ENCODE assay signal across 18 mouse cellular contexts in genomic region chr3:69002781-69003180, GRCm38 (mm10). TPM values are rescaled to one million over a fixed set of nuclear protein-coding genes. Genes with fewer than 3 reads are reported as not detected.
DNase-seq lines count a peak whose midpoint lies in the region; ATAC-seq and TF ChIP-seq lines count a peak whose summit lies in the region.
"Had no signal": no experiment of that assay in that cellular context is flagged by ENCODE, and none has a peak within 500 bp of the region (broad histone marks: within the 10 kb centered on the region; RNA-seq: fewer than 3 reads in every experiment).

No protein-coding gene starts in this region.

- ATAC-seq in CD4-positive, CD25-positive, alpha-beta regulatory T cell, adult 4 months = no peak

- H3K4me1 ChIP-seq in E14TG2a.4 (replicated peaks; ENCODE audit: low read depth, low read length) = peaks cover 19% of the 10 kb centered on the region

- H3K9me3 ChIP-seq in E14TG2a.4 (ENCODE audit: low read length) = no peaks in the 10 kb centered on the region
- H3K9me3 ChIP-seq: embryonic facial prominence, embryonic 12.5 days; forebrain, embryonic 10.5 days; kidney, embryonic 15.5 days; megakaryocyte, embryonic 14.5 days had no signal

- no peak overlapping the region for H3K4me3 ChIP-seq in layer of hippocampus, adult 2 months
- H3K4me3 ChIP-seq in E14TG2a.4 (replicated peaks; ENCODE audit: low read length) = no peak overlapping the region
- H3K4me3 ChIP-seq: embryonic facial prominence, embryonic 12.5 days; left cerebral cortex, adult 2 months; megakaryocyte, embryonic 14.5 days had no signal

- peaks cover 15% of the 10 kb centered on the region for H3K36me3 ChIP-seq in E14TG2a.4 (ENCODE audit: insufficient read depth, low read length)
- H3K36me3 ChIP-seq: embryonic facial prominence, embryonic 12.5 days; kidney, embryonic 15.5 days had no signal

- H3K27ac ChIP-seq in layer of hippocampus, adult 2 months = no peak overlapping the region
- H3K27ac ChIP-seq: embryonic facial prominence, embryonic 12.5 days; forebrain, embryonic 10.5 days; kidney, embryonic 15.5 days; left cerebral cortex, adult 2 months had no signal

- peak; percentile 19 for TF ChIP-seq CTCF in layer of hippocampus, adult 2 months (conservative IDR thresholded peaks at IDR 0.05)
- peak; percentile 19; the same call in 1 of the 2 replicates for TF ChIP-seq CTCF in E14TG2a.4 (conservative IDR thresholded peaks at IDR 0.05; ENCODE audit: low read length)

- H3K27me3 ChIP-seq in E14TG2a.4 (ENCODE audit: insufficient read depth, low read length) = no peaks in the 10 kb centered on the region
- H3K27me3 ChIP-seq: CH12.LX; embryonic facial prominence, embryonic 12.5 days; kidney, embryonic 15.5 days; megakaryocyte, embryonic 14.5 days had no signal

- peak; percentile 60 for DNase-seq in CD4-positive, CD25-positive, alpha-beta regulatory T cell, adult 2 months (ENCODE audit: low read depth, low spot score)
- no peak for DNase-seq in layer of hippocampus, adult 2 months (ENCODE audit: low spot score in 2 of 2)
- no peak for DNase-seq in layer of hippocampus, postnatal 10 days (ENCODE audit: low spot score in 2 of 2)
- DNase-seq in induced T-regulatory cell, adult 2 months (ENCODE audit: low read depth) = peak; percentile 30
- no peak for DNase-seq in right cerebral cortex, postnatal 14 days
- no peak for DNase-seq in layer of hippocampus, postnatal 25 days (ENCODE audit: extremely low spot score in 1 of 2, low spot score in 1 of 2)
- DNase-seq: cerebellum, adult 11 months; cerebellum, postnatal 36 days; gastrocnemius, postnatal 25 days; right cerebral cortex, postnatal 4 days had no signal

RNA-seq across cellular contexts. Expression of gene Ift80, which starts 1.6 kb away (rescaled TPM):
- 100 to 1,000 TPM; 165 to 175 TPM for polyA plus RNA-seq in CD4-positive, CD25-positive, alpha-beta regulatory T cell, adult 4 months (2017; shearing (Covaris generic))
- total RNA-seq in layer of hippocampus, adult 2 months (2021) = 10 to 100 TPM; 25.5 to 27.0 TPM
- 10 to 100 TPM; 13.4 to 22.5 TPM for total RNA-seq in layer of hippocampus, postnatal 10 days (2021)
- 10 to 100 TPM; 23.5 to 23.9 TPM for total RNA-seq in layer of hippocampus, postnatal 25 days (2021)

RNA-seq across cellular contexts. Expression of gene Smc4, which starts 1.8 kb away (rescaled TPM):
- 100 to 1,000 TPM; 450 to 528 TPM for polyA plus RNA-seq in CD4-positive, CD25-positive, alpha-beta regulatory T cell, adult 4 months (2017; shearing (Covaris generic))
- total RNA-seq in layer of hippocampus, adult 2 months (2021) = 1 to 10 TPM; 6.6 to 7.7 TPM
- 10 to 100 TPM; 14.7 to 15.5 TPM for total RNA-seq in layer of hippocampus, postnatal 10 days (2021)
- total RNA-seq in layer of hippocampus, postnatal 25 days (2021) = 1 to 10 TPM; 6.8 to 7.0 TPM

RNA-seq across cellular contexts. Expression of gene Trim59, which starts 41.8 kb away (rescaled TPM):
- polyA plus RNA-seq in CD4-positive, CD25-positive, alpha-beta regulatory T cell, adult 4 months (2017; shearing (Covaris generic)) = 10 to 100 TPM; 32.7 to 40.1 TPM
- total RNA-seq in layer of hippocampus, adult 2 months (2021) = 10 to 100 TPM; 10.7 to 12.9 TPM
- 1 to 10 TPM; 8.6 to 8.7 TPM for total RNA-seq in layer of hippocampus, postnatal 10 days (2021)
- 10 to 100 TPM; 13.0 to 14.6 TPM for total RNA-seq in layer of hippocampus, postnatal 25 days (2021)

Comparison
In these comparisons a context has a peak if more than half of its experiments do, and no peak if none do; other contexts are left out.
1. DNase-seq: peak in CD4-positive, CD25-positive, alpha-beta regulatory T cell, adult 2 months (single experiment) and induced T-regulatory cell, adult 2 months (single experiment); none in layer of hippocampus, adult 2 months (0 of 2), layer of hippocampus, postnatal 10 days (0 of 2), right cerebral cortex, postnatal 14 days (single experiment) and layer of hippocampus, postnatal 25 days (0 of 2).